Mouse (Mus musculus) large intestine, adult 2 months (tissue): ENCODE results near the gene Aup1. TPM values are rescaled to one million over a fixed set of nuclear protein-coding genes. Genes with fewer than 3 reads are reported as not detected.

Experiments
- DNase-seq: peaks from one replicate; pipeline ENCODE4 v3.0.0-alpha.2; 2012; ENCODE audit warnings: low read depth, low spot score
- WGBS: fragments of 180-500 bp; shearing (Covaris S2); methylation state at CpG from one replicate; pipeline ENCODE4 v1.1.7; 2018; 5-methylcytosine and 5-hydroxymethylcytosine counted together
- polyA plus RNA-seq: library from polyadenylated mRNA; depleted of rRNA; stranded (reverse); fragments of >200 nt; gene quantifications from 2 replicates; pipeline ENCODE4 v1.2.3, GENCODE M21; 2012

Gene Aup1
- polyA plus RNA-seq, 1 experiment, result 363 TPM

- WGBS, result 54% methylated on average over 8 of the region's 9 CpGs
- no peak for DNase-seq
Observed at GRCm38 (mm10) chr6:83027706-83028105, 26.6 kb upstream of the Aup1 start.

GRCm38 (mm10) chr6:83029777-83030176, 24.5 kb upstream of the Aup1 start:
- 74% methylated on average over 10 of the region's 10 CpGs for WGBS
- no peak for DNase-seq

GRCm38 (mm10) chr6:83031111-83031510, 23.2 kb upstream of the Aup1 start:
- 86% methylated on average over 7 of the region's 7 CpGs for WGBS
- DNase-seq, result no peak

GRCm38 (mm10) chr6:83031921-83032590, 22.3 kb upstream of the Aup1 start:
- WGBS, result 80% methylated on average over 18 of the region's 18 CpGs
- no peak for DNase-seq

GRCm38 (mm10) chr6:83032769-83033191, 21.5 kb upstream of the Aup1 start:
- no peak for DNase-seq
- WGBS, result under 1% methylated on average over 31 of the region's 31 CpGs

GRCm38 (mm10) chr6:83033249-83034185, 20.8 kb upstream of the Aup1 start, which contains the start of the genes Dok1 and Loxl3:
Gene Dok1, minus strand, starts transcription at chr6:83033471.
Gene Loxl3, plus strand, starts transcription at chr6:83034173.
- 2% methylated on average over 51 of the region's 51 CpGs for WGBS

GRCm38 (mm10) chr6:83034463-83035055, 19.8 kb upstream of the Aup1 start:
- WGBS, result 75% methylated on average over 5 of the region's 5 CpGs
- no peak for DNase-seq

More at GRCm38 (mm10) chr6:83033249-83034185, 20.8 kb upstream of the Aup1 start, which contains the start of the genes Dok1 and Loxl3:
- DNase-seq, result no peak

GRCm38 (mm10) chr6:83037188-83037587, 17.1 kb upstream of the Aup1 start:
- DNase-seq, result no peak
- 88% methylated on average over 8 of the region's 8 CpGs for whole genome bisulfite sequencing

GRCm38 (mm10) chr6:83038496-83039012, 15.8 kb upstream of the Aup1 start:
- DNase-seq, result peak; percentile 94
- WGBS, result 13% methylated on average over 24 of the region's 24 CpGs

- DNase-seq, result no peak
- 88% methylated on average over 5 of the region's 5 CpGs for WGBS
Observed at GRCm38 (mm10) chr6:83040601-83041000, 13.7 kb upstream of the Aup1 start.

GRCm38 (mm10) chr6:83043561-83043960, 10.8 kb upstream of the Aup1 start:
- no peak for DNase-seq
- WGBS, result 71% methylated on average over 6 of the region's 6 CpGs

- WGBS, result 94% methylated on average over 5 of the region's 5 CpGs
Observed at GRCm38 (mm10) chr6:83043993-83044392, 10.3 kb upstream of the Aup1 start.

GRCm38 (mm10) chr6:83044742-83045141, 9.6 kb upstream of the Aup1 start:
- 60% methylated on average over 9 of the region's 9 CpGs for WGBS
- no peak for DNase-seq

More at GRCm38 (mm10) chr6:83043993-83044392, 10.3 kb upstream of the Aup1 start:
- DNase-seq, result no peak

GRCm38 (mm10) chr6:83049367-83049766, 5.0 kb upstream of the Aup1 start:
- WGBS, result 76% methylated on average over 10 of the region's 10 CpGs
- DNase-seq, result no peak

- no peak for DNase-seq
- WGBS, result 10% methylated on average over 26 of the region's 26 CpGs
Observed at GRCm38 (mm10) chr6:83053136-83053960, 973 bp upstream of the Aup1 start.

- under 1% methylated on average over 50 of the region's 50 CpGs for WGBS
- no peak for DNase-seq
Observed at GRCm38 (mm10) chr6:83054871-83055431, 630 bp downstream of the Aup1 start, which contains the start of gene Htra2. Gene Htra2, minus strand, starts transcription at chr6:83055273.

GRCm38 (mm10) chr6:83057790-83058189, 3.5 kb downstream of the Aup1 start, which contains the start of gene Dqx1:
Gene Dqx1, plus strand, starts transcription at chr6:83057844.
- DNase-seq, result peak; percentile 94
- 29% methylated on average over 3 of the region's 3 CpGs for WGBS

- WGBS, result 84% methylated on average over 2 of the region's 2 CpGs
Observed at GRCm38 (mm10) chr6:83058725-83059124, 4.4 kb downstream of the Aup1 start.

More at GRCm38 (mm10) chr6:83058725-83059124, 4.4 kb downstream of the Aup1 start:
- no peak for DNase-seq
